Mouse (Mus musculus) kidney, postnatal 10 days (tissue): ENCODE data around the gene Fam114a2.

Source experiments
- DNase-seq: peaks from one replicate; pipeline ENCODE4 v3.0.0; 2021; ENCODE audit warnings: mixed read lengths

Gene Fam114a2

GRCm38 (mm10) chr11:57518751-57519148, 333 bp upstream of the Fam114a2 start:
- no peak for DNase-seq

- no peak for DNase-seq
Measured at GRCm38 (mm10) chr11:57516946-57517441, 1.4 kb downstream of the Fam114a2 start.

- DNase-seq, result no peak
Measured at GRCm38 (mm10) chr11:57515218-57515617, 3.2 kb downstream of the Fam114a2 start.

- DNase-seq, result no peak
Measured at GRCm38 (mm10) chr11:57506899-57507298, 11.5 kb downstream of the Fam114a2 start.

- no peak for DNase-seq
Measured at GRCm38 (mm10) chr11:57503155-57503554, 15.3 kb downstream of the Fam114a2 start.

GRCm38 (mm10) chr11:57498215-57498614, 20.2 kb downstream of the Fam114a2 start:
- no peak for DNase-seq

- DNase-seq, result no peak
Measured at GRCm38 (mm10) chr11:57497701-57498100, 20.7 kb downstream of the Fam114a2 start.

- DNase-seq, result no peak
Measured at GRCm38 (mm10) chr11:57496462-57497039, 21.9 kb downstream of the Fam114a2 start.

GRCm38 (mm10) chr11:57488436-57488835, 30.0 kb downstream of the Fam114a2 start:
- no peak for DNase-seq

GRCm38 (mm10) chr11:57478077-57478476, 40.3 kb downstream of the Fam114a2 start:
- no peak for DNase-seq

GRCm38 (mm10) chr11:57475119-57475518, 43.3 kb downstream of the Fam114a2 start:
- DNase-seq, result peak; percentile 70

- DNase-seq, result no peak
Measured at GRCm38 (mm10) chr11:57474296-57474941, 44.0 kb downstream of the Fam114a2 start.

- no peak for DNase-seq
Measured at GRCm38 (mm10) chr11:57470979-57471378, 47.4 kb downstream of the Fam114a2 start.

GRCm38 (mm10) chr11:57470056-57470455, 48.4 kb downstream of the Fam114a2 start:
- no peak for DNase-seq

GRCm38 (mm10) chr11:57468706-57469105, 49.7 kb downstream of the Fam114a2 start:
- no peak for DNase-seq

- DNase-seq, result peak; percentile 80
Measured at GRCm38 (mm10) chr11:57467159-57468110, 51.0 kb downstream of the Fam114a2 start.

GRCm38 (mm10) chr11:57465844-57466243, 52.6 kb downstream of the Fam114a2 start:
- no peak for DNase-seq

GRCm38 (mm10) chr11:57465025-57465424, 53.4 kb downstream of the Fam114a2 start:
- DNase-seq, result peak; percentile 22

- no peak for DNase-seq
Measured at GRCm38 (mm10) chr11:57459759-57460158, 58.7 kb downstream of the Fam114a2 start.

- no peak for DNase-seq
Measured at GRCm38 (mm10) chr11:57454421-57454820, 64.0 kb downstream of the Fam114a2 start.

- no peak for DNase-seq
Measured at GRCm38 (mm10) chr11:57445237-57445962, 73.0 kb downstream of the Fam114a2 start.

GRCm38 (mm10) chr11:57434153-57434552, 84.3 kb downstream of the Fam114a2 start:
- peak; percentile 74 for DNase-seq
